Mouse (Mus musculus) MEL (cell line): ENCODE data around the gene Gpatch3. TPM values are rescaled to one million over a fixed set of nuclear protein-coding genes. Genes with fewer than 3 reads are reported as not detected.

Experiments
- DNase-seq: peaks from one replicate; pipeline ENCODE4 v3.0.0; 2011; ENCODE audit warnings: low read depth, low spot score
- H3K27ac ChIP-seq: 2 replicates; pipeline ENCODE4 v1.5.1; 2012; ENCODE audit warnings: low read depth, mild to moderate bottlenecking, control low read depth, low read length, moderate library complexity; ENCODE audit not compliant: control insufficient read depth
- H3K27me3 ChIP-seq, 2 experiments: fragments of 150-350 bp in 1 of 2; sonication (generic) in 1 of 2; 2 replicates each; pipeline ENCODE4 v1.6.1; 2012; ENCODE audit warnings: low read length in 2 of 2, mild to moderate bottlenecking in 2 of 2, improper control_type of control experiment in 1 of 2, moderate library complexity in 1 of 2; ENCODE audit not compliant: insufficient read depth in 2 of 2, control insufficient read depth in 1 of 2
- H3K36me3 ChIP-seq, 2 experiments: 2 replicates each; pipeline ENCODE4 v1.6.1; 2012 to 2014; ENCODE audit warnings: low read length in 2 of 2, improper control_type of control experiment in 1 of 2, inconsistent platforms in 1 of 2, mild to moderate bottlenecking in 1 of 2; ENCODE audit not compliant: insufficient read depth in 2 of 2, control insufficient read depth in 1 of 2
- H3K4me1 ChIP-seq, 2 experiments: fragments of 150-350 bp in 1 of 2; sonication (generic) in 1 of 2; 2 replicates each; pipeline ENCODE4 v1.6.1; 2012; ENCODE audit warnings: low read length in 2 of 2, improper control_type of control experiment in 1 of 2, mild to moderate bottlenecking in 1 of 2; ENCODE audit not compliant: insufficient read depth in 2 of 2, control insufficient read depth in 1 of 2
- H3K4me3 ChIP-seq, 2 experiments: fragments of 150-350 bp in 1 of 2; sonication (generic) in 1 of 2; 2 replicates each; pipeline ENCODE4 v1.5.1; 2012; ENCODE audit warnings: low read depth in 2 of 2, low read length in 2 of 2, mild to moderate bottlenecking in 2 of 2, moderate library complexity in 2 of 2, control low read depth in 1 of 2, improper control_type of control experiment in 1 of 2; ENCODE audit not compliant: control insufficient read depth in 1 of 2, insufficient read depth in 1 of 2
- H3K79me2 ChIP-seq: 2 replicates; pipeline ENCODE4 v1.6.1; 2012; ENCODE audit warnings: mild to moderate bottlenecking, low read length, moderate library complexity; ENCODE audit not compliant: control insufficient read depth, poor library complexity, insufficient read depth
- H3K9ac ChIP-seq: 2 replicates; pipeline ENCODE4 v1.6.1; 2012; ENCODE audit warnings: low read depth, mild to moderate bottlenecking, control low read depth, low read length, moderate library complexity; ENCODE audit not compliant: control insufficient read depth, poor library complexity, severe bottlenecking
- H3K9me3 ChIP-seq: fragments of 150-350 bp; sonication (generic); replicated peaks from 2 replicates; pipeline ENCODE4 v1.6.1; 2012; ENCODE audit warnings: mild to moderate bottlenecking, low read length, improper control_type of control experiment, moderate library complexity; ENCODE audit not compliant: insufficient read depth
- BHLHE40 ChIP-seq: IDR thresholded peaks from 2 replicates; pipeline ENCODE4 v1.6.1; 2012; ENCODE audit warnings: low read depth, mild to moderate bottlenecking, inconsistent platforms, low read length, improper control_type of control experiment, borderline replicate concordance
- E2F4 ChIP-seq: IDR thresholded peaks from 2 replicates; pipeline ENCODE4 v1.6.1; 2011; ENCODE audit warnings: low read depth, low read length, improper control_type of control experiment, borderline replicate concordance
- ELF1 ChIP-seq: IDR thresholded peaks from 2 replicates; pipeline ENCODE4 v1.6.1; 2014; ENCODE audit warnings: low read depth, mild to moderate bottlenecking, inconsistent platforms, low read length, improper control_type of control experiment, moderate library complexity
- HCFC1 ChIP-seq: IDR thresholded peaks from 2 replicates; pipeline ENCODE4 v1.6.1; 2012; ENCODE audit warnings: low read depth, mild to moderate bottlenecking, inconsistent platforms, low read length, improper control_type of control experiment, moderate library complexity
- JUND ChIP-seq: IDR thresholded peaks from 2 replicates; pipeline ENCODE4 v1.6.1; 2011; ENCODE audit warnings: low read depth, mild to moderate bottlenecking, improper control_type of control experiment, low read length
- KAT2A ChIP-seq: conservative IDR thresholded peaks from 2 replicates; pipeline ENCODE4 v1.6.1; 2012; ENCODE audit warnings: low read depth, low read length, improper control_type of control experiment, inconsistent platforms
- MEF2A ChIP-seq: IDR thresholded peaks from 2 replicates; pipeline ENCODE4 v1.6.1; 2014; ENCODE audit warnings: low read depth, mild to moderate bottlenecking, inconsistent platforms, low read length, improper control_type of control experiment; ENCODE audit not compliant: poor library complexity, insufficient replicate concordance, severe bottlenecking; ENCODE audit errors: extremely low read depth
- MXI1 ChIP-seq: IDR thresholded peaks from 2 replicates; pipeline ENCODE4 v1.6.1; 2011; ENCODE audit warnings: mild to moderate bottlenecking, low read depth, low read length, improper control_type of control experiment
- NRF1 ChIP-seq: IDR thresholded peaks from 2 replicates; pipeline ENCODE4 v1.6.1; 2014; ENCODE audit warnings: low read depth, mild to moderate bottlenecking, inconsistent platforms, low read length, improper control_type of control experiment, moderate library complexity; ENCODE audit not compliant: poor library complexity, insufficient read depth, severe bottlenecking
- POLR2A ChIP-seq, 2 experiments: IDR thresholded peaks; 2 replicates each; pipeline ENCODE4 v1.6.1; 2011 to 2012; ENCODE audit warnings: low read length in 2 of 2, mild to moderate bottlenecking in 2 of 2, control low read depth in 1 of 2, improper control_type of control experiment in 1 of 2, low read depth in 1 of 2, moderate library complexity in 1 of 2; ENCODE audit not compliant: control insufficient read depth in 1 of 2, insufficient read depth in 1 of 2, poor library complexity in 1 of 2
- RAD21 ChIP-seq: IDR thresholded peaks from 2 replicates; pipeline ENCODE4 v1.6.1; 2011; ENCODE audit warnings: mild to moderate bottlenecking, low read depth, low read length, improper control_type of control experiment
- SIN3A ChIP-seq: IDR thresholded peaks from 2 replicates; pipeline ENCODE4 v1.6.1; 2012; ENCODE audit warnings: low read length, improper control_type of control experiment, inconsistent platforms
- TBP ChIP-seq: IDR thresholded peaks from 2 replicates; pipeline ENCODE4 v1.8.0; 2011; ENCODE audit warnings: low read depth, low read length, improper control_type of control experiment
- UBTF ChIP-seq: IDR thresholded peaks from 2 replicates; pipeline ENCODE4 v1.6.1; 2012; ENCODE audit warnings: low read depth, mild to moderate bottlenecking, inconsistent platforms, low read length, improper control_type of control experiment, moderate library complexity, borderline replicate concordance; ENCODE audit not compliant: insufficient read depth
- USF1 ChIP-seq: IDR thresholded peaks from 2 replicates; pipeline ENCODE4 v1.6.1; 2014; ENCODE audit warnings: low read depth, mild to moderate bottlenecking, inconsistent platforms, low read length, improper control_type of control experiment, moderate library complexity
- ZKSCAN1 ChIP-seq: IDR thresholded peaks from 2 replicates; pipeline ENCODE4 v1.6.1; 2012; ENCODE audit warnings: low read depth, mild to moderate bottlenecking, inconsistent platforms, low read length, improper control_type of control experiment, moderate library complexity
- polyA plus RNA-seq, 2 experiments: library from polyadenylated mRNA; stranded (reverse) in 1 of 2; unstranded in 1 of 2; fragments of >175 nt in 1 of 2; fragments of >200 nt in 1 of 2; gene quantifications; 2 replicates each; pipeline versions ENCODE4 v1.2.1 to v1.2.4; 2012; ENCODE audit warnings: low replicate concordance in 2 of 2, low read depth in 1 of 2; ENCODE audit not compliant: insufficient read length in 2 of 2, insufficient read depth in 1 of 2, missing spikeins in 1 of 2
- total RNA-seq: library from RNA; depleted of rRNA; stranded (reverse); fragments of 300-350 nt; gene quantifications from 2 replicates; pipeline ENCODE4 v1.2.3, GENCODE M21; 2012

The Gpatch3 gene
- total and polyA plus RNA-seq, 3 experiments, result 9.8 to 16.5 TPM; not detected in 1

DNA sequence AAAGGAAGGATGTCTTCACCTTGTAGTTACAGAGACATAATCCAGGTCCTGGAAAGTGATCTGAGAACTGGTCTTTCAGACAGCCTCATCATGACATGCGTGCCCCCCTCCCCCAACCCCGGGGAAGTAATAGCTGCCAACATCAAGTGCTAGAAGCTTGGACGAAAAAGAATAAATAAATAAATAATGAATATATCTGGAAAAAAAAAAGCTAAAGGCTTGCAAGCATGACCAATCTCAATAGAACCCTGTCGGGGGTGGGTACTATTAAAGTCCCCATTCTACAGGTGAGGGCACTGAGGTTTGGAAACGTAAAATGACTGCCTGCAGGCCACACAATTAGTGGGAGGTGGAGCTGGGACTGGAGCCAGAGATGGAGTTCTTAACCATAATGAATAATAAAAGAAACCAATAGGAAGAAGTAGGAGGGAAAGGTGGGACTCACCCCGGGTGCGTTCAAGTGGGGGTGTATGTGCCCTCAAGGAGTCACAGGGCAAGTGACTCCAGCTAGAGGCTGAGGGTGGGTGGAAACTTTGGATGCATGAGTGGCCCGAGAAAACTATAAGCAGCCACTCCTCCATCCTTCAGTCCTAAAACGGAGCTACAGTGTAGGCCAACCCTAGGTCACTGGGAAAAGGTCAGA is 57.3 kb downstream of the Gpatch3 start:
- peaks cover 3 to 15% of the 10 kb centered on the region in 2 experiments; a peak in 3 of 4 replicates for H3K4me1 ChIP-seq
- H3K9ac ChIP-seq, result peak overlapping the region; percentile 89
- no peaks in the 10 kb centered on the region for H3K9me3 ChIP-seq
- H3K36me3 ChIP-seq, result peaks cover 0 to 6% of the 10 kb centered on the region in 2 experiments; a peak in 2 of 4 replicates
- TF ChIP-seq NRF1, result no peak
- no peak for TF ChIP-seq ZKSCAN1
- TF ChIP-seq JUND, result no peak
- H3K27me3 ChIP-seq, result no peaks in the 10 kb centered on the region
- no peak overlapping the region for H3K27ac ChIP-seq
- peak overlapping the region; percentile 78 to 98; a peak in 3 of 4 replicates for H3K4me3 ChIP-seq
- H3K79me2 ChIP-seq, result peaks cover 8% of the 10 kb centered on the region
- peak; percentile 49 for DNase-seq

DNA sequence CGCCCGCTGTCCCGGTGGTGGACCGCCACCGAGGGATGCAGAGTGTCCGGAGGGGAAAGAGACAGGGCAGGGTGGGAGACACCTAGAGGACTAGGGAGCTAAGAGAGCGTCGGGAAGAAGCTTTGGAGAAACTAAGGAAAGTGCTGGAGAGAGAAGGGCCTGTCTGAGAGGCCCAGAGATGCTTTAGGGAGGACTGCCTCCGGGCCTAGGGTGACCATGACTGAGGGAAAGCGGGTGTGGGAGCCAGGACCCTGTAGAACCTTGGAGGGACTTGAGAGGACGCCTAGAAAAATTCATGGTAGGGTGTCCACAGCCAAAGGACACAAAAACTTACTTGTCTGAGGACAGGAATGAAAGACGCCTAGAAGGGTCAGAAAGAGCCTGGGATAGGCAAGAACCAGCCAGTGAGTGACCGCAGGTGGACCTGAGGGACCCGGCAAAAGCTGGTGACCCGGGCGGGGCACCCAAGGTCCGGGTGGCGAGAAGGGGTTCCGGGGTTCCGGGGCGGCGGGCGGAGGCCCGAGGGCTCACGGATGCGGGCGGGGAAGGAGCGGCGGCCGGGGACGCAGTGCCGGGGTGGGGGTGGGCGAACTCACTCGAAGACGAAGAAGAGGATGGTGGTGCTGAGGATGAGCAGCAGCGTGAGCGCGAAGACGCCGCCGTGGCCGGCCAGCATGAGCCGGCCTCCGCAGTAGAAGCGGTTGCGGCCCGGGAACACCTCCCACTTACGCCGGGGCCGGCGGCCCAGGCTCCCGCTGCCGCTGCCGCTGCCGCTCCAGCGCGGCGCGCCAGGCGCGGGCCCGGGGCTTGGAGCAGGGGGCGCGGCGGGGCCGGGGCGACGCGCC is 58.2 kb downstream of the Gpatch3 start:
- H3K27me3 ChIP-seq, result no peaks in the 10 kb centered on the region
- no peaks in the 10 kb centered on the region for H3K9me3 ChIP-seq
- peak overlapping the region; percentile 78 to 98 for H3K4me3 ChIP-seq
- DNase-seq, result peak; percentile 54
- peak overlapping the region; percentile 89 for H3K9ac ChIP-seq
- TF ChIP-seq ELF1 (0 out of 2 replicates have a peak, but pooled peaks have one; percentile 15), POLR2A (IDR thresholded peaks at IDR 0.05; ENCODE audit: control insufficient read depth in 1 of 2, insufficient read depth in 1 of 2, low read depth in 1 of 2, low read length in 2 of 2, poor library complexity in 1 of 2) (no peak), SIN3A (no peak; the same call in 1 of the 2 replicates), HCFC1 (no peak), RAD21 (no peak), UBTF (0 out of 2 replicates have a peak, but pooled peaks have one; percentile 76), MXI1 (no peak), MEF2A (no peak), KAT2A (no peak), TBP (no peak), USF1 (no peak), BHLHE40 (no peak), E2F4 (no peak)
- TF ChIP-seq, all 39 proteins: peak for 2
- peak overlapping the region; percentile 23 for H3K27ac ChIP-seq
- H3K4me1 ChIP-seq, result peaks cover 3 to 15% of the 10 kb centered on the region in 2 experiments; a peak in 3 of 4 replicates
- peaks cover 8% of the 10 kb centered on the region for H3K79me2 ChIP-seq
- H3K36me3 ChIP-seq, result peaks cover 0 to 6% of the 10 kb centered on the region in 2 experiments; a peak in 2 of 4 replicates
